Mouse (Mus musculus) embryo, embryonic 11 days (tissue): ENCODE measurements at regions not wholly inside any gene's neighbourhood (a gene's known extent, or its start where the extent isn't known, plus 50 kb on each side); places are given as distances from the start of the nearest gene placed in this dataset.
A peak's percentile ranks its signal among the peaks of the same experiment; 100 is the strongest.

Source experiments
- DNase-seq: peaks from one replicate; pipeline ENCODE4 v3.0.0-alpha.2; 2015

GRCm38 (mm10) chrX:113966128-113966527 lies 508.0 kb upstream of the Klhl4 start:
- no peak for DNase-seq

GRCm38 (mm10) chrX:113993118-113993517 lies 481.0 kb upstream of the Klhl4 start:
- DNase-seq: no peak

DNA sequence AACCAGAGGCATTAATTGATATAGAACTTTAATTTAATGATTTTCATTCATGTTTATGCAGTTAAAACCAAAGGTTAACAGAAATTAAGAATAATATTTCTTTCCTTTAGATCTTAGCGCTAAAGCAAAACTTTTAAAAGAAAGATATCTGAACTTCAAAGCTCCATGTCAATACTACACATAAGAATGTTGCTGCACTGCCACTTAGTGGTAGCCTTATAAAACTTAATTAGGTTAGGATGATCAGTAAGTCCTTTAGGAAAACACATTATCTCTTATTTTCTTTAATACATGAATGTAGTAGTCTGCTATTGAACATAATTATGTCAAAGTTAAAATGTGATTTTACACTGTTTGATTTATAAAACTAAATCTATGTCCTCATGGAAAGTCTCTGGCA lies 432.9 kb upstream of the Klhl4 start:
- peak; percentile 8 for DNase-seq
